Mouse (Mus musculus) heart, adult 9 months (tissue): Measurements from ENCODE around the gene Mef2a.

Experiments
- DNase-seq, 2 experiments: peaks; one replicate each; pipeline ENCODE4 v3.0.0; 2022; ENCODE audit warnings: low spot score in 2 of 2

Mef2a gene

GRCm38 (mm10) chr7:67210004-67210833 lies 162.4 kb downstream of the Mef2a start:
- no peak for DNase-seq

- no peak for DNase-seq
Observed at GRCm38 (mm10) chr7:67208317-67208716, 164.3 kb downstream of the Mef2a start.

- DNase-seq, result no peak
Observed at GRCm38 (mm10) chr7:67207701-67208100, 165.0 kb downstream of the Mef2a start.

- DNase-seq, result no peak
Observed at GRCm38 (mm10) chr7:67206496-67206895, 166.2 kb downstream of the Mef2a start.

- no peak for DNase-seq
Observed at GRCm38 (mm10) chr7:67205734-67206425, 166.8 kb downstream of the Mef2a start.

GRCm38 (mm10) chr7:67203625-67204024 lies 169.0 kb downstream of the Mef2a start:
- DNase-seq, result no peak

- peak; percentile 17 to 28 for DNase-seq
Observed at GRCm38 (mm10) chr7:67199412-67199811, 173.2 kb downstream of the Mef2a start.

GRCm38 (mm10) chr7:67183786-67184185 lies 188.9 kb downstream of the Mef2a start:
- DNase-seq, result no peak
